Mouse (Mus musculus) thymus, adult 2 months (tissue): Measurements from ENCODE around the gene Mansc1. TPM values are rescaled to one million over a fixed set of nuclear protein-coding genes. Genes with fewer than 3 reads are reported as not detected.
A peak's percentile ranks its signal among the peaks of the same experiment; 100 is the strongest.
"Not testable (repeated sequence)": the region's sequence is repeated elsewhere in the genome, so short reads cannot be mapped to it uniquely, and the experiment has no call there.

Experiments used
- DNase-seq: peaks from one replicate; pipeline ENCODE4 v3.0.0; 2021
- H3K27ac ChIP-seq: fragments of 200-500 bp; 2 replicates; pipeline ENCODE4 v1.5.1; 2012; ENCODE audit warnings: low read length, control low read depth; ENCODE audit not compliant: control insufficient read depth, insufficient read depth
- H3K27me3 ChIP-seq: fragments of 200-500 bp; 2 replicates; pipeline ENCODE4 v1.6.1; 2012; ENCODE audit warnings: mild to moderate bottlenecking, low read length, moderate library complexity, mixed read lengths; ENCODE audit not compliant: control insufficient read depth, insufficient read depth
- H3K36me3 ChIP-seq: fragments of 200-500 bp; 2 replicates; pipeline ENCODE4 v1.6.1; 2012; ENCODE audit warnings: mild to moderate bottlenecking, low read length, moderate library complexity; ENCODE audit not compliant: control insufficient read depth, insufficient read depth
- H3K4me1 ChIP-seq: fragments of 200-500 bp; replicated peaks from 2 replicates; pipeline ENCODE4 v1.6.1; 2012; ENCODE audit warnings: low read length; ENCODE audit not compliant: control insufficient read depth, insufficient read depth
- H3K4me3 ChIP-seq: fragments of 200-500 bp; 2 replicates; pipeline ENCODE4 v1.5.1; 2012; ENCODE audit warnings: mild to moderate bottlenecking, low read length, control low read depth, moderate library complexity; ENCODE audit not compliant: control insufficient read depth, insufficient read depth
- CTCF ChIP-seq: fragments of 200-500 bp; IDR thresholded peaks from 2 replicates; pipeline ENCODE4 v1.5.1; 2012; ENCODE audit warnings: mild to moderate bottlenecking, control low read depth, low read length, moderate library complexity, borderline replicate concordance; ENCODE audit not compliant: control insufficient read depth, poor library complexity, insufficient read depth; ENCODE audit errors: extremely low read depth
- POLR2A ChIP-seq: fragments of 200-500 bp; IDR thresholded peaks from 2 replicates; pipeline ENCODE4 v1.6.1; 2012; ENCODE audit warnings: mild to moderate bottlenecking, low read length, control low read depth, moderate library complexity; ENCODE audit not compliant: control insufficient read depth, poor library complexity, insufficient read depth; ENCODE audit errors: extremely low read depth
- WGBS: fragments of 180-500 bp; shearing (Covaris S2); methylation state at CpG from one replicate; pipeline ENCODE4 v1.1.7; 2018; 5-methylcytosine and 5-hydroxymethylcytosine counted together
- polyA plus RNA-seq: library from polyadenylated mRNA; depleted of rRNA; stranded (reverse); fragments of >200 nt; gene quantifications from 2 replicates; pipeline ENCODE4 v1.2.3, GENCODE M21; 2012; rRNA removed

Mansc1 gene
- 3.4 and 3.9 TPM in 2 replicates for polyA plus RNA-seq

DNA sequence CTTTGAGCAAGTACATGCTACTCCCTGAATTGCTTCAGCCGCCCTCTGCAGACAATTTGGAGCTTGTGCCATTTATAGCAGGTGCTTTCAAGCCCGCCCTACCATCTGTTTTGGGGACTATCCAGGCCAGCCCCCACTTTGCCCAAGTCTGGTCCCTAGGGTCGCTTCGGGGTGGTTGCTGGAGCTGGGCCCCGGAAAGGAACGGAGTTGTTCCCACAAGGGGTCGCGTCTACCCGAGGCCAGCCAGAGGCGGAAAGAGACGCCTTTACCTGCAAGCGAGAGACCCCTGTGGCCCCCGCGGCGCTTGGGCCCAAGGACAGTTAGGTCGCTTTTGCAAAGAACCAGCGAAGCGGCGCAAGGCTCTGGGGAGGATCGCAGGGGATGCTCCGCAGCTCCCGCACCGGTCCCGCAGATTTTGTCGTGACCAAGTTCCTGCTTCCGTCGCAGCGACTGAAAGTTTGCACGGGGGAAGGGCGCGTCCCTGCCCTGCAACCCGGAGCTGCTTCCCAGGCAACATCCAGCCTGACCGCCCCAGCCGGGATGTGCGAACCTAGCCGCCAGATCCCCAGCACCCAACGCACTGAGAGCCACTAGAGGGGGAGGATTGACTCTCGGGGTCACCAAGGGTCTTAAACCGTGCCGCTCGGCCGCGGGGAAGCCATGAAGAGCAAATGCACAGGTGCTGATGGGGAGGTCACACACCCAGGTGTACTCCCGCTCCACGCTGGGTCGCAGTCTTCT is at the start of gene Mansc1:
Gene Mansc1, minus strand, starts transcription at position 542 of the 741 bp plus-strand sequence.
- peak; percentile 56 for DNase-seq
- H3K36me3 ChIP-seq = no peaks in the 10 kb centered on the region
- peaks cover 4% of the 10 kb centered on the region; the same call in 1 of the 2 replicates for H3K4me1 ChIP-seq
- no peaks in the 10 kb centered on the region for H3K27me3 ChIP-seq
- WGBS = 5% methylated on average over 46 of the region's 46 CpGs
- no peak within 1 kb of the TSS for H3K27ac ChIP-seq
- TF ChIP-seq CTCF (no peak), POLR2A (0 out of 2 replicates have a peak, but pooled peaks have one; percentile 32)
- peak within 1 kb of the TSS; percentile 56 for H3K4me3 ChIP-seq

DNA sequence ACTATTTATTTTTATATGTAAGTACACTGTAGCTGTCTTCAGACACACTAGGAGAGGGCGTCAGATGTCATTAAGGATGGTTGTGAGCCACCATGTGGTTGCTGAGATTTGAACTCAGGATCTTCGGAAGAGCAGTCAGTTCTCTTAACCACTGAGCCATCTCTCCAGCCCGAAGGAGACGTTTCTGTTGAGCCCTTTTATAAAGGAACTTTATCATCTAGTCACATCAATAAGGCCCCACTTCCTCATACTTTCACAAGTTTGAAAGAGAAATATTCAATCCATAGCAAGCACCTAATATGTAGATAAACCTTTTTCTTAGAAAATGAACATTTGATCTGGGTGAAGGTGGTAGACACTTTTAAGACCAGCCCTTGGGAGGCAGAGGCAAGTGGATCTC is 47.0 kb upstream of the Mansc1 start:
- DNase-seq, H3K36me3 ChIP-seq, H3K4me1 ChIP-seq, H3K4me3 ChIP-seq, H3K27ac ChIP-seq, H3K27me3 ChIP-seq: not testable (repeated sequence)
- 73% methylated on average over 4 of the region's 4 CpGs for WGBS

DNA sequence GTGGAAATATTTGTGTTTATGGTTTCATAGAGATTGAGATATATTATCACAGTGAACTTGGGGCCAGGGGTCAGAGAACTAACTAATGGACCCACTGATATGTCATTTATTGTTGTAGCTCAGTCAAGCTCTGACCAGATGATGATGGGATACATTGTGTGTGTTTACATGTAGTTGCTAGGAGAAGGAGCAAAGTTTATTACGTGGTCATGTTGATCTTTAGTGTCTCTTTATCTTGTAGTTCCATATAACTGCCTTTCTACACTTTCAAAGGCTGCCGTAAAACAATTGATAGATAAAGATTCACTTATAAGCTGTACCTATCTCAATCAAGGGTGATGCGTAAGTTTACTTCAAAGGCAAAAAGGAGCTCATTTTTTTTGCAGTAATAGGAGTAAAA is 45.7 kb upstream of the Mansc1 start:
- H3K27ac ChIP-seq = no peak overlapping the region
- no peak for TF ChIP-seq CTCF
- TF ChIP-seq POLR2A = no peak
- H3K4me1 ChIP-seq = no peaks in the 10 kb centered on the region

DNA sequence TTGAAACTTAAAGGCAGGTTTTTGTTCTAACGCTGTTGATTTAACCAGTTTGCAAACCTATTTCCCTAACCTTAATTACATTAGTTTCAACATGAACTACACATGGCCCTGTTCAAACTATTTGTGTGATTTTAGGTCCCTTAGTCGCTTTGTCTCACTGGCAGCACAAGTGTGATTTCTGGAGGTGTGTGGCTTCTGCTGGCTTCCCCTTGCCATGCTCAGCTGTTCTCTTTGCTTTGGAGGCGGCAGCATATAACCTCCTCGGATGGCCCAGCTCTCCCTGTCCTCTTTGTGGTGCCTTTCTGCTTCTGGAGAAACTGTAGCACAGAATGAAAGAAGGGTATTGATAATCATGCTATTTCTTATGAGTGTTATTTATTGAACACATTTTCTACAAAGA is 45.2 kb upstream of the Mansc1 start:
- no peak for DNase-seq
- TF ChIP-seq CTCF (no peak), POLR2A (no peak)
- Histone ChIP-seq H3K27me3 (no peaks in the 10 kb centered on the region), H3K4me3 (no peak overlapping the region), H3K27ac (no peak overlapping the region), H3K4me1 (no peaks in the 10 kb centered on the region), H3K36me3 (no peaks in the 10 kb centered on the region)
- 96% methylated on average over 4 of the region's 4 CpGs for WGBS

More for the DNA sequence above, 45.7 kb upstream of the Mansc1 start:
- no peaks in the 10 kb centered on the region for H3K36me3 ChIP-seq
- WGBS = 93% methylated on average over 3 of the region's 3 CpGs
- H3K27me3 ChIP-seq = no peaks in the 10 kb centered on the region
- DNase-seq = no peak
- no peak overlapping the region for H3K4me3 ChIP-seq

- 77% methylated on average over 8 of the region's 8 CpGs for WGBS
Observed at GRCm38 (mm10) chr6:134673712-134674111, 41.4 kb upstream of the Mansc1 start.

DNA sequence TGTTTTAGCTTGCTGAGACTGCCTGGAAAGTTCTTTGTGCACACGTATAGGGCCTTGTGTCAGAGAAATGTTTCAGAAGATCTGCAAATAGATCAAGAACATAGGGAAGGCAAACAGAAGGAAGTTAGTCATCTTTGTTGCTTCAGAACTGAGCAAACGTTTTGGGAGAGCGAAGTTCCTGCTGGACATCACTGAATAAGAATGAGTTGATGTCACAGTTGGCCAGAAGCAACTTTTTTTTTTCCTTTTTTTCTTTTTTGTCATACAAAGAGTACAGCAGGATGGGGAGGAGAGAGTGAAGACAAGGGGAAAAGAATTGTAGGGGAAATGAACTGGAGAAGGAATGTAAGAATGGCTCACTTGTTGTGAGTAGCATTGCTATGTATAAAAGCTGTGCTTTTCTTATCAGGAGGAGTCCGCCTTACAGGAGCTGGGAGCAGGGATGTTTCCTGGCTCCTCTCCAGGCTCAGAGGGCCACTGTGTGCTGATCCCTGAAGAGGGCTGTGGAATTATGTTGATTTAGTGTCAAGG is 38.7 kb upstream of the Mansc1 start:
- DNase-seq = no peak
- no peak overlapping the region for H3K4me3 ChIP-seq
- no peak overlapping the region for H3K27ac ChIP-seq
- 87% methylated on average over 4 of the region's 4 CpGs for WGBS
- no peaks in the 10 kb centered on the region for H3K27me3 ChIP-seq
- no peaks in the 10 kb centered on the region; the same call in 1 of the 2 replicates for H3K4me1 ChIP-seq
- no peak for TF ChIP-seq POLR2A
- TF ChIP-seq CTCF = no peak
- H3K36me3 ChIP-seq = no peaks in the 10 kb centered on the region

More at GRCm38 (mm10) chr6:134673712-134674111, 41.4 kb upstream of the Mansc1 start:
- not testable (repeated sequence) for DNase-seq, H3K27me3 ChIP-seq, H3K27ac ChIP-seq, H3K36me3 ChIP-seq, H3K4me3 ChIP-seq, H3K4me1 ChIP-seq
